Mouse (Mus musculus) kidney, postnatal 25 days (tissue): ENCODE measurements around the gene A130010J15Rik.

Experiments used
- DNase-seq, 2 experiments: peaks; one replicate each; pipeline ENCODE4 v3.0.0; 2021; ENCODE audit warnings: mixed read lengths in 2 of 2

A130010J15Rik gene

DNA sequence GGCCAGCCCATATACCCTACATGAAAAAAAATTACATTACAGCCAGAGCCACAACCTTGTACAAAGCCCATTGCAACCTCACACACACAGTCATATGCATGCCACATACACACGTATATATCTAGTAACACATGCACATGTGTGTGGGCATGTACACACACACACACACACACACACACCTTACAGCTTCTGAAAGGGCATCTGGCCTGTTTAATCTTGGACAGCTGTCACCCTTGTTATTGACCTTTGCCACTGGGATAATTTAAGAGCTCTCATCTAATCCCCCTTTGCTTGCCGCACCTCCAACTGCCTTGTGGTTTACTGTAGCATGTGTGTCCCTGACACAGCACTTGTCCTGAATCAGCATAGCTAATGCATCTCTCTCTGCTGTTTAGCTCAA lies 36.0 kb downstream of the A130010J15Rik start:
- no peak for DNase-seq

DNA sequence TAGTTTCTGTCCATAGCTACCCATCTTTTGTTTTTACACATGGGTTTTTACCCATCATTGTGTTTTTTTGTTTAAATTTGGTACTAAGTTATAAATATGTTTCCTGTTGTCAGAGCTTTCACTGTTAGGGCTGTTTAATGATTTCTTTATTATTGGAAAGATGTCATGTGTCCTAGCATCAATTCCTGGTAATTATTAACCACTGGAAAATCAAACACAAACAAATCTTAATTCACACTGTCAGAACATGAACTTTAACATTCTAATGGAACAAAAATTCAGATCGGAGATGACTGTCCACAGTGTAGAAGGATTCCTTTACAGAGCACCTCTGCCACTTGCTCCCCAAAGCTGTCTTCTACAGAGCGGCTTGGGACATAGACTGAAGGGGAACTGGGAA lies 37.6 kb downstream of the A130010J15Rik start:
- DNase-seq, result no peak

DNA sequence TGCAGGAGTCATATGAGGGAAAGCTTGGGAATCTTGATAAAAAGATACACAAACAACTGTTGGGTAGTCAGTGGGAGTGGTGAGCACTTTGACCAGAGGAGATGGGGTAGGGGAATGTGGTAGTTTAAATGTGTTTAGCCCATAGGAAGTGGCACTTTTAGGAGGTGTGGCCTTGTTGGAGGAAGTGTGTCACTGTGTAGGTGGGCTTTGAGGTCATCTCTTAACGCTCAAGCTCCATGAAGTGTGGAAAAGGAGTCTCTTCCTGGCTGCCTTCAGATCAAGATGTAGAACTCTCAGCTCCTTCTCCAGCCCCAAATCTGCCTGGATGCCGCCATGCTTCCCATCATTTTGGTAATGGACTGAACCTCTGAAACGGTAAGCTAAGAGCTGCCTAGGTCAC lies 39.7 kb downstream of the A130010J15Rik start, which contains the start of gene Lamb3:
TSS of gene Lamb3 (plus strand) at position 197 of the 400 bp plus-strand sequence.
- DNase-seq, result no peak

DNA sequence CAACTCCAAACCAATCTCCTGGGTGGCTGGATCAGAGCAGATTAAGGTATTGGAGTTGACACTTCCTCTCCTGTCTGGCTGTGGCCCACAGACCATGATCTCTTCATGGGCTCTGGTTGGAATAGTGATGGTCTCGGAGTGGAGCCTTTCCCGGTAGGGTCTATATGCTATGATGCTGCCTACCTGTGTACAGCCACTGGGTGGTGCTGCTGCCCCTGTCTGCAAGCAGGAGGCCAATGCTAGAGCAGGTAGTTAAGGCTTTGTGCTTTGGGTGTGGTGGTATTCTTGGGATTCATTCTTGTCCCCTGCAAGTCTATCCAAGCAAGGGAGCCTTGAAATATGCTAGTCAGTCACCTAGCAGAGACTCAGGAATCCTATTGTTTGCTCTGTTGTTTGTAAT lies 40.3 kb downstream of the A130010J15Rik start:
- DNase-seq, result peak; percentile 78 to 82

DNA sequence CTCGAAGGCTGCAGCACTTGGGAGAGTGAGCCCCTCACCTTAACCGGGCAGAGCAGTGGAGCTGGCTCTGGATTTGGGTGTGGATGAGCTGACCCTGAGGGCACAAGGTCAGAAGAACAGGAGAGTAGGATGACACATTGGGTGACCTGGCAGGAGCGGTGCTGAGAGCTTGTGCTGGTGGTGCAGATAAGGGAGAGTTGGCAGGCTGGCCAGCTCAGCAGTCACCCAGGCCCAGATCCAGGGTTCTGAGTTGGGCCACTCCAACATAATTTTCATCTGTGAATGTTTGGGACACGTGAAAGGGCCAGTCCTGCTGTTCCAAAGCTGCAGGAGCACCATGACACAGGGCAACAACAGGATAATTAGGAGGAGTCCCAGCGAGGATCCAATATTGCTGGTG lies 43.5 kb downstream of the A130010J15Rik start:
- DNase-seq, result no peak

DNA sequence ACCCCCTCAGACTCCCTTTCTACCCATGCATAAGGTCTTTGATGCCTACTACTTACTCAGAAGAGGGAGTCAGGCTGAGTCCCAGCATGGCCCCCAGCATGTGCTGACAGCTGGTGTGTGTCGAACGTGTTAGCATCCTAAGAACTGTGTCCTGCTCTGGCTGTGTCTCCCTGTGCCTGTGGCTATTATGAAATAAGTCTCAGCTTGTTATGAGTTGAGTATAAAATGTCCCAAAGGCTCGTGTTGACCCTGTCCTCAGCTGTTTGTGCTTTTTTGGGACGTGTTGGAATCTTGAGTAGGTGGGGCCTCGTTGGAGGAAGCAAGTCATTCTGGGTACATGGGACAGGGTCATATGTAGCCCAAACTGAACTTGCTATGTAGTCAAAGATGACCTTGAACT lies 46.2 kb downstream of the A130010J15Rik start:
- DNase-seq, result no peak

DNA sequence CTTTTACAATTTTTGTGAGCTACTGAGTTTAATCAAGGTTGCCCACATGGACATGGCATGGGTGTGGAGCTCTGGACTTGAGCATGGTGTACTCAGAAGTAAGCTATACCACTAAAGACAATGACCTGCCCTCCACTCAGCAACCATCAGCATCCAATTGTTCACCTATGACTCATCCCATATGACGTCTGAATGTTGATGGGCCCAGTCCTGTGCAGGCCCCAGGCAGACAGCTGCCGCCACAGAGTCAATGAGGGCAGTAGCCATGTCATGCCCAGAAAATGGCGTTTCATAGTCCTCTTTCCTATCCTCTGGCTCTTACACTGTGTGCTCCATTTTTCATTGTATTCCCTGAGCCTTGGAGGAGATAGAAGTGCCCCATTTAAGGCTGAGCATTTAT lies 48.2 kb downstream of the A130010J15Rik start:
- DNase-seq, result no peak

DNA sequence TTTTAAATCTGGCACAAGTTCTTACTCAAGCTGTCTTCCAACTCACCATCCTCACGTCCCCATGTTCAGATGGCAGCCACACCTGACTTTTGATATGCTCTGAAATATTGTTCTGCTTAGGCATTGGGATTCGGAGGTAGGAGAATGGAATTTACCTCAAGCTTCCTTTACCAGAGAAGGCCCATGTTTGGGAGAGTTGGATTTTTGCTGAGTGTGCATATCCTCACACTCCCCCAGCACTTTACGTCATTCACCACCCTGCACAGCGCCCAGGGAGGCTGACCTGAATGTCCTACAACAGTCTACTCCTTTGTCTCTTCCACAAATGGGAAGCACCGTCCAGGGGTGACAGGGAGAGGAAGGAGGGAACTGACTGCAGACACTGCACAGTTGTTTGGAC lies 52.6 kb downstream of the A130010J15Rik start:
- no peak for DNase-seq

GRCm38 (mm10) chr1:193225531-193225930 lies 57.7 kb downstream of the A130010J15Rik start:
- DNase-seq, result no peak

DNA sequence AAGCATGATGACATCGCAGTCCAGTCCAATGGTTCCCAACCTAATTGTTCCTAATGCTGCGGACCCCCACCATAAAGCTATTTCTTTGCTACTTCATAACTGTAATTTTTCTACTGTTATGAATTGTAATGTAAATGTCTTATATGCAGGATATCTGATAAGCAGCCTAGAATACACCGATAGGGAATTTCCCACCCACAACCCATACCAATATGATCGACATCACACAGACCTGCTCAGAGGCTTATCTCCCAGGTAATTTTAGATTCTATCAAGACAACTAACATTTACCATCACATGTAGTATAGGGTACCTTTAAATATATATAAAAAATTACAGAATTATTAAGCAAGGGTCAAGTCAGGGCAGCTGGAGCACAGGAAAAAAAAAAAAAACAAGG lies 58.3 kb downstream of the A130010J15Rik start:
- no peak for DNase-seq

DNA sequence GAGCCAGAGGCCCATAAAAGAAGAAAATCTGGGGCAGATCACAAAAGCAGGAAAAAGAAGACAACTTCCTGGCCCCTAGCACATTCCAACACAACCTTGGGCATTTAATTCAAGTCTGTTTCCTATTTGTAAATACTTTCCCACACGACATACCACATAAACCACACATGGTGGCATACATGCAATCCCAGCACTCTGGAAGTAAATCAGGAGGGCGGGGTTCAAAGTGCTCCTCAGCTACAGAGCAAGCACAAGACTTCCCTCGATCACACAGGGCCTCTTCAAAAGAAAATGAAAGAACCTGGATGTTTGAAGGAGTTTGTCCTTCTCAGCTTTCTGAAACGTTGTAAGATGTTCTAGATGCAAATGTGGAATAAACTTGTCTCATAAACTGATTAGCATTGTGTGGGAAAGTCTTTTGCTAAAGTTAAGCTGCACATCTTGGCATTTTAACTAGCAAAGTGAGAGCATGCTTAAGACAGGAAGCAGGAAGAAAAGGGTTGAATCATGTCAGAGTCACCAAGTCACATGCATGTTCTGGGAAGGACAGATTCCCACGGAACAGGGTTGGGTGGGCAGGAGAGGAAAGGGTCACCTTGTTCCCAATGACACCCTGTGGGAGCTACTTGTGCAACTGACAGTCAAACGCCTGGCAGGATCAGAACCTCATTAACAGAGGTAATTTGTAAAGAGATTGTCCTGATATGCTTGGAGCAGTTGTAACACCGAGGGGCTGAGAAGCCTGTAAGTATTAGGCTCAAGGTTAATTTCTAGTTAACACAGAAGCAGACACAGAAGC lies 59.1 kb downstream of the A130010J15Rik start:
- DNase-seq, result peak in 1 of 2 experiments; percentile 30
